Comparison of ENCODE assay signal across 21 mouse cellular contexts in the genomic region with DNA sequence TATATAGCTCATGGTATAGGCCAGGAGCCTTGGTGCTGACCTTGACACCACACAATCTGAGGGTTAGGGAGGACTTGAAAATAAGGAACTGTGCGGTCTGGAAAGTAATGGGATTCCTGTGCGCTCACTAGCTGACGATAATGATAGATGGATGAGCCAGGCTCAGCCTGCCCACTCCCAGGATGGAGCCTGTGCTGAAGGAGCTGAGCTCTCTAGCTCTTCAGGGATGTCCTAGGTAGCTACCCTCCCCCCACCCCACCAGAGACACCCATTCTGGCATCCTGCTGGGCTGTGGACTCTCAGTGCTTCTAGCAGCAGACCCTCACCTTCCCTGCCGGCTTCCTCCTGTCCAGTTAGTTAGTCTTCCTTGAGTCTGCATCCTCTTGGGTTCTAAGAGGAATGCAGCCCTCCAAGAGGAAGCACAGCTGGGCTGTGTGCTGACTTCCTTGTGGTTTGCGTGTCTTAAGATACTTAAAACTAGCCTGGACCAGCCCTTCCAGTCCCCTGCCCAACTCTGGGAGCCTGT. TPM values are rescaled to one million over a fixed set of nuclear protein-coding genes. Genes with fewer than 3 reads are reported as not detected.
DNase-seq lines count a peak whose midpoint lies in the region; ATAC-seq lines count a peak whose summit lies in the region.
"Had no signal": no experiment of that assay in that cellular context is flagged by ENCODE, and none has a peak within 500 bp of the region (broad histone marks: within the 10 kb centered on the region; RNA-seq: fewer than 3 reads in every experiment).

No protein-coding gene starts in this region.

- 0% methylated on average over 5 of the region's 5 CpGs for WGBS in hindbrain, embryonic 11.5 days
- WGBS in hindbrain, embryonic 12.5 days: 8% methylated on average over 5 of the region's 5 CpGs
- 13% methylated on average over 5 of the region's 5 CpGs for WGBS in intestine, embryonic 15.5 days

- no peak overlapping the region for H3K27ac ChIP-seq in hindbrain, embryonic 11.5 days (ENCODE audit: low read depth, low read length)
- no peak overlapping the region for H3K27ac ChIP-seq in hindbrain, embryonic 12.5 days
- peak overlapping the region; percentile 36; the same call in 1 of the 2 replicates for H3K27ac ChIP-seq in intestine, embryonic 15.5 days
- H3K27ac ChIP-seq: embryonic facial prominence, embryonic 10.5 days; forebrain, embryonic 15.5 days; heart, adult 2 months; hindbrain, embryonic 13.5 days had no signal

- no peaks in the 10 kb centered on the region for H3K36me3 ChIP-seq in hindbrain, embryonic 11.5 days (ENCODE audit: control insufficient read depth, insufficient read depth, low read length)
- H3K36me3 ChIP-seq in hindbrain, embryonic 12.5 days: no peaks in the 10 kb centered on the region
- no peaks in the 10 kb centered on the region for H3K36me3 ChIP-seq in intestine, embryonic 15.5 days
- H3K36me3 ChIP-seq: embryonic facial prominence, embryonic 10.5 days; forebrain, embryonic 15.5 days; hindbrain, embryonic 13.5 days had no signal

- H3K27me3 ChIP-seq in hindbrain, embryonic 11.5 days (ENCODE audit: control insufficient read depth, insufficient read depth, low read length): peaks cover 82% of the 10 kb centered on the region
- peaks cover 98% of the 10 kb centered on the region for H3K27me3 ChIP-seq in hindbrain, embryonic 12.5 days
- H3K27me3 ChIP-seq in intestine, embryonic 15.5 days (replicated peaks): peaks cover 44% of the 10 kb centered on the region

- no peak overlapping the region for H3K4me2 ChIP-seq in hindbrain, embryonic 11.5 days (replicated peaks; ENCODE audit: low read depth, low read length)
- H3K4me2 ChIP-seq in hindbrain, embryonic 12.5 days (replicated peaks): no peak overlapping the region
- peak overlapping the region; percentile 85 for H3K4me2 ChIP-seq in intestine, embryonic 15.5 days (replicated peaks)
- H3K4me2 ChIP-seq: forebrain, embryonic 15.5 days; heart, embryonic 11.5 days; hindbrain, embryonic 13.5 days had no signal

- peak; percentile 20 for DNase-seq in embryo, embryonic 10.5 days (ENCODE audit: low spot score)
- no peak for DNase-seq in embryo, embryonic 10 days (ENCODE audit: low spot score)
- peak; percentile 25 for DNase-seq in hindbrain, embryonic 11.5 days (ENCODE audit: low spot score)
- no peak for DNase-seq in spleen, adult 12 weeks (ENCODE audit: low spot score)
- no peak for DNase-seq in cerebellum, postnatal 4 days (ENCODE audit: low spot score in 2 of 2)
- DNase-seq: adrenal gland, postnatal 10 days; B cell, adult 2 months; cerebellum, adult 11 months; cerebellum, adult 8-10 months; cerebellum, postnatal 14 days; gastrocnemius, postnatal 36 days; heart, adult 2 months; kidney, adult 18-20 months had no signal

- no peak overlapping the region for H3K9ac ChIP-seq in hindbrain, embryonic 11.5 days (ENCODE audit: low read depth, low read length)
- no peak overlapping the region for H3K9ac ChIP-seq in hindbrain, embryonic 12.5 days
- H3K9ac ChIP-seq in intestine, embryonic 15.5 days: no peak overlapping the region
- H3K9ac ChIP-seq: forebrain, embryonic 15.5 days; hindbrain, embryonic 13.5 days had no signal

- no peak for ATAC-seq in hindbrain, embryonic 11.5 days (ENCODE audit: low FRiP score)
- no peak for ATAC-seq in hindbrain, embryonic 12.5 days (ENCODE audit: low FRiP score)
- ATAC-seq in intestine, embryonic 15.5 days: no peak
- ATAC-seq: forebrain, embryonic 15.5 days had no signal

- H3K4me3 ChIP-seq in hindbrain, embryonic 11.5 days (ENCODE audit: low read depth, low read length): no peak overlapping the region
- no peak overlapping the region for H3K4me3 ChIP-seq in hindbrain, embryonic 12.5 days
- no peak overlapping the region for H3K4me3 ChIP-seq in intestine, embryonic 15.5 days (replicated peaks)
- H3K4me3 ChIP-seq: embryonic facial prominence, embryonic 10.5 days; forebrain, embryonic 15.5 days; heart, adult 2 months; hindbrain, embryonic 13.5 days had no signal

- no peaks in the 10 kb centered on the region for H3K9me3 ChIP-seq in hindbrain, embryonic 11.5 days (ENCODE audit: control insufficient read depth, low read length)
- H3K9me3 ChIP-seq in hindbrain, embryonic 12.5 days (replicated peaks): no peaks in the 10 kb centered on the region
- H3K9me3 ChIP-seq in intestine, embryonic 15.5 days: no peaks in the 10 kb centered on the region
- H3K9me3 ChIP-seq: embryonic facial prominence, embryonic 10.5 days; forebrain, embryonic 15.5 days; hindbrain, embryonic 13.5 days had no signal

- H3K4me1 ChIP-seq in hindbrain, embryonic 11.5 days (replicated peaks; ENCODE audit: control insufficient read depth, insufficient read depth, low read length): peaks cover 9% of the 10 kb centered on the region; the same call in 1 of the 2 replicates
- peaks cover 30% of the 10 kb centered on the region for H3K4me1 ChIP-seq in hindbrain, embryonic 12.5 days
- H3K4me1 ChIP-seq in intestine, embryonic 15.5 days (replicated peaks): peaks cover 27% of the 10 kb centered on the region

RNA-seq across cellular contexts. Expression of a gene that starts 6.4 kb away (rescaled TPM):
- 0.20 and 0.38 TPM in 2 replicates for polyA plus RNA-seq in hindbrain, embryonic 11.5 days (2014; fragmentation: Nextera tagmentation; extraction: Ambion mirVana)
- 0.21 and 0.22 TPM in 2 replicates for polyA plus RNA-seq in hindbrain, embryonic 12.5 days (2016; fragmentation: Nextera tagmentation; extraction: Ambion mirVana)
- polyA plus RNA-seq in intestine, embryonic 15.5 days (2015; fragmentation: Nextera tagmentation; extraction: Ambion mirVana): 80.9 and 88.1 TPM in 2 replicates
- polyA plus RNA-seq: cortical plate, adult 2 months; heart, adult 2 months; heart, embryonic 11.5 days; heart, embryonic 16.5 days; hindbrain, embryonic 13.5 days had no signal

RNA-seq across cellular contexts. Expression of a gene that starts 56.1 kb away (rescaled TPM):
- 9.1 and 10.9 TPM in 2 replicates for polyA plus RNA-seq in hindbrain, embryonic 11.5 days (2014; fragmentation: Nextera tagmentation; extraction: Ambion mirVana)
- 17.0 and 17.4 TPM in 2 replicates for polyA plus RNA-seq in hindbrain, embryonic 12.5 days (2016; fragmentation: Nextera tagmentation; extraction: Ambion mirVana)
- 19.1 and 19.9 TPM in 2 replicates for polyA plus RNA-seq in intestine, embryonic 15.5 days (2015; fragmentation: Nextera tagmentation; extraction: Ambion mirVana)

Comparison
In these comparisons a context has a peak if more than half of its experiments do, and no peak if none do; other contexts are left out.
1. DNase-seq: peak in embryo, embryonic 10.5 days (single experiment) and hindbrain, embryonic 11.5 days (single experiment); none in embryo, embryonic 10 days (single experiment), spleen, adult 12 weeks (single experiment) and cerebellum, postnatal 4 days (0 of 2).
2. RNA of a gene that starts 6.4 kb away (polyA plus RNA-seq): 80.9 to 88.1 TPM in intestine, embryonic 15.5 days; 0.21 to 0.22 TPM in hindbrain, embryonic 12.5 days and 0.20 to 0.38 TPM in hindbrain, embryonic 11.5 days; every median in the first group is over 10 times any median in the second.